Mouse (Mus musculus) fat pad, adult 2 months (tissue): ENCODE measurements at regions not wholly inside any gene's neighbourhood (a gene's known extent, or its start where the extent isn't known, plus 50 kb on each side); places are given as distances from the start of the nearest gene placed in this dataset.
A peak's percentile ranks its signal among the peaks of the same experiment; 100 is the strongest.

Source experiments
- DNase-seq: peaks from one replicate; pipeline ENCODE4 v3.0.0-alpha.2; 2011; ENCODE audit warnings: low read depth, low spot score; ENCODE audit errors: extremely low read depth

DNA sequence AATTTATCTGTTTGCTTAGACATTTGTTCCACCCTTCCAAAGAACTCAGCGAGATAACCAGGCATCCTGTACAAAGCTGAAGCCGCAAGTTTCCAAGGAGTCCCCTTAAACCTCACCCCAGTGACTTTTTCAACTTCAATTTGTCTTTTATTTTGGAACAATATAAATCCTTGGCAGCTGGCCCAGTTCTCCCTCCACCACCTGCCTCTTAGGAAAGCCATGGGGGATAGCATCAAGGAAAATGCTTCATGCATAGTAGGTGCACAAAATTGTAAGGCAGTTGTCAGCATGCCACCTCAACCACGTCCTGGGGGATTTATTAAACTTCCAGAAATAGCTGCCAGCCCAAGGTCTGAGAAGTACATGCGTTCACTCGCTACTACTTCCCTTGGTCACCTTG lies 214.1 kb upstream of the Usp24 start:
- no peak for DNase-seq

DNA sequence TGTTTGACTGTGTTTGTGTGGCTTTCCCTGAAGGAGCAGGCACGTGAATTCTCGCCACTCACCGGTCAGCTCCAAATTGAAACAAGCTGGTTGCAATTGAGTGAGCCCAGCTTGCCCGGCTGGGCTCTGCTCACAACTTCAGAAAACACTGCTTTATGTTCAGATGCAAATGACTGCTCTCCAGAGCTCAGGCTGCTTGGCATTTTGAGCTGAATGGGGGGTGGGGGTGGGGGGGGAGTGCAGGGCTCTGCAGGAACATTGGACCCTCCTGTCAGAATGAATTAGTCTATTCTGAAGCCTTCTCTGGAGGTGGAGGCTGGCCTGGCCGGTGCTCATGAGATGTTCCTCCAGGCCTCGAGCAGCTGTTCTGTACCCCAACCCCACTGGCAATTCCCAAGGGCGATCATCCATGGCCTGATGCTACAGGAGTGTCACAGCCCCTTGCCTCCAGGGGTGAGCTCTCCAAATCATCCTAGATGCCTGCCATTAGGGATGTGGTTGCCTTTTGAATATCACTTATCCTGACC lies 213.5 kb upstream of the Usp24 start:
- DNase-seq, result no peak

DNA sequence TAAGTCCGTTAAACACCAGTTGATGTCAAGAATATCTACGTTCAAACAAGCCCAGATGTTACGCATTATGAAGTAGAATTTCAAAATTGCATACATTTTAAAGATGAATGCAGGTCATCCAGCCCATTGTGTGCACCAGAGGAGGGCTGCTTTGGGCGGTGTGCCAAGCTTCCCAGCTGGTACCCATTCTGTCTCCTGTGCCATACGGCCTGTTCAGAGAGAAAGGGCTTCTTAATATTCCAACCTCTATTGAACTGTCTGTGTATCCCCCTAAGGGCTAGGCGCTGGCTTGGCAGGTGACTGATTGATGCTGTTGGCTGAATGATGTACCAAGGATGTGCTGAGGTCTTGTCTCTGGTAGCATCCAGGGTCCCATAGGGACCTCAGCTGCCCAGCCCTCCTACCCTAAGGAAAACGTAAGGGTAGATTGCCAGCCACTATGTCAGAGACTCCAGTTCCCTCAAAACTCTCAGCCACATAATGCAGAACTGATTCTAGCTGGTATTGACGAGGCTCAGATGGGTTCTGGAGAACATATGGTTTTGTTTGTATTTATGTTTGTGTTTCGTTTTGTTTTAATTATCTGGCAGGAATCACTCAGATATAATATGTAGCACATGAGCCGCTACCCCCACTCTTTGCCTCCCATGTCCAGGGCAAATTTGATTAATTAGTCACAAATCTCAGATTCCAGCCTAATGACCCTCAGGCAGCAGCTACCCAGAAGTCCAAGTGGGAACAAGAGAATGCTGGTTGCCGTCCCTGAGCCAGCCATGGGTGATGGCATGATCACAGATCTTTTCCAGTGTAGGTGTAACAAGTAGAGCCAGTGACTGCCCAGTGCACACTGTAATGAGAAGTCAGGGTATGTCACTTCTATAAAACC lies 212.0 kb upstream of the Usp24 start:
- no peak for DNase-seq

DNA sequence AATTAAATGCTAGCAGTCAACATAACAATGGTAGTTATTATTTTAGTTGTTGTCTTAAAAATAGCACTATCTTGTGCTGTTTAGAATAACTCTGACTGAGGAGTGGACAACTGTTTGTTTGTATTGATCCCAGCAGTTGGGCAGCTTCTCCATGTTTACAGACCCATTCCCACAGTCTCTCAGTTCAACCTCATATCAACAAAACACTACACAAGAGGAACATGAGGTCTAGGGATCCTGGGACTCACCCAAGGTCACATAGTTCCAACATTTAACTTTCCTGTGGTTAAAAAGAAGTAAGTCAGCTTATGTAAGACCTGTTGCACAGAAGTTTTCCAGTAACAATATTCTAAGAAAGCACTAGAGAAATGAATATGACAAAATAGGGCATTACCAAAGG lies 203.0 kb upstream of the Usp24 start:
- DNase-seq, result no peak

DNA sequence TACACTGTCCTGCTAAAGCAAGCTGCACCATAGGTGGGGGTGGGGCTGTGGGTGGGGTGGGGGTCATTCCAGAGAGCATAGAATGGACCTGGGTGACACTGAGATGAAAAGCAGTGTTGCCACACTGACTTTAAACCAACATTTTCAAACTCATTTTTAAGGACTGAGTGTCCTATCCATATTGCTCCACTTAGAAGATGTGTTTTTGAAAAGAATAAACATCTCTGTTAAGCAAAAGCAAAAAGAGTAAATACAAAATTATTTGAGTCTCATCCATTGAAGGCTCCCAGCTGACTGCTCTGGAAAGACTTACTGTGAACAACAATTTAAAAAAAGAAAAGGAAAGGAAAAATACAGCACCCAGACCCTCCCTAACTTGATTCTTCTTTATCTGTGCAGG lies 202.3 kb upstream of the Usp24 start:
- DNase-seq, result no peak

DNA sequence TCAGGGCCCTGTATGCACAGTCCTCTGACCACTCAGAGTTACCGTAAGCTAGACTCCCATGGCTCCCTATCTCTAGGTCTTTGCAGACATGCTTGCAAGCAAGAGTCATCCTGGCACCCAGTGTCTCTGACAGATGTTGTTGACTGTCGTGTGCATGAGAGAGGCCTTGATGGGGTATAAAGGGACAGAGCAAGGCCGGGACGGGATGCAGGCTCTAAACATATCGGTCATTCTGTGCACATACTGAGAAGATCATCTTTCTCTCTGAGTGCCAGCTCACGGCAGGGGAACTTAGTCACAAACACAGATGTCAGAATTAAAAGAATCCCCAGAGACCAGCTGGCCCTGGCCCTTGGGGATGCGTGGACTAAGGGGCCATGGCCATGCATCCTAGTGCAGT lies 199.4 kb upstream of the Usp24 start:
- no peak for DNase-seq

DNA sequence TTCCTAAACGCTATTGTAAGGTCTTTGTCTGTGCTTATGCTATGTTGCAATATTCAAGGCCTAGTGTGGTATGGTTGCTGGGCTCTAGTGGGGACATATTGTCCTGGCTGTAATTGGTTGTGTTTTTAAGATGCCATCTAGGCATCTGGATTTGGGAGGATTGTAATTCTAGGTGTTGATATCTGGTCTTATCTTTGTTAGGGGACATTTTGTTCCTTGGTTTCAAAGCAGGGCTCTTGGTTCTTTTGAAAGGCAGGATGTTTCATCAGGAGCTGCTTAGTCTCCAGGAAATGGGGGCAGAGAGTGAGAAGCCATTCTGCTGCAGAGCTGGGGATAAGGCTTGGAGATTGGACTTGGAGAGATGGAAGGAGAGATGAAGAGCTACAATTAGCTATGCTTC lies 194.7 kb upstream of the Usp24 start:
- no peak for DNase-seq

DNA sequence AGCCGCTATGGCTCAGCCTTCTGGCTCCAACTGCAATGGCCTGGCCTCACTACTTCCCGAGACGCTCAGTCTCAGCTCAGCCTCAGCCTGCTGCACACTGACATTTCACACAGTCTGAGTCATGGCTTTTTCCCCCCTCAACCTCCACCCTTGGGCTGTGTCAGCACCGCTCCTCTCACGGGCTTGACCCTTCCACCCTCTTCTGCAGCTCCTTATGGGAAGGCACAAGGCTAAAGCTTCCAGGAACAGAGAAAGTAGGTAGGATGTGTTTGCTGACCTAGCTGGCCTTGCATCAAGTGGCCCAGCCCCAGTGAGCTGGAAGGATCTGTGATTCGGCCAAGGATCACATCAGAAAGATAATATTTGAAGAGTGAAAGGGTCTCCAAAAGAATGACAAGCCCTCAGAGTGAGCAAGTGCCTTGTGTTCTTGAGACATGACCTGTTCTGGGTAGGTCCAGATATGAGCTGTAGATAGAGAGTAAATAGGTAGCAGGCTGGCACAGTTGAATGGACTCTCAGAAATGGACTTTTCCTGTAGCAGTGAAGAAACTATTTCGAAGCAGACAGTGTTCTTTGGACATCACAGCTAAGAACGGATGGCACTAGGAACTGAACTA lies 192.9 kb upstream of the Usp24 start:
- DNase-seq, result no peak

DNA sequence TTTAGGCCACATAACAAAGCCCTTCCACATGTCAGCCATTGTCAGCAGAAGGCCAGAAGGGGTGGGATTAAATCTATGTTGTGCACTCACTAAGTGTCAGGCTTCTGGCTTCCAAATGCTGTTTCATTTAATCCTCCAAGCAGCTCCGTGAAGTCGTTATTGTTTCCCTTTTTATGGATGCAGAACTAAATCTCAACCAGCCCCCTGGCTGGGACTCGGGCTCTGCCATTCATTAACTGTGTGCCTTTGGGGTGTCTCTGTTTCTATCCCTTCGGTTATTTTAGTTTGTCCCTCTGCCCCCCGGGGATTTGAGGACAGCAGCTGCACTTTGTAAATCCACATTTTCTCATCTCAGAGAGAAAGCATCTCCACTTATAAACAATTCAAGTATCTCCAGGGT lies 188.8 kb upstream of the Usp24 start:
- no peak for DNase-seq

DNA sequence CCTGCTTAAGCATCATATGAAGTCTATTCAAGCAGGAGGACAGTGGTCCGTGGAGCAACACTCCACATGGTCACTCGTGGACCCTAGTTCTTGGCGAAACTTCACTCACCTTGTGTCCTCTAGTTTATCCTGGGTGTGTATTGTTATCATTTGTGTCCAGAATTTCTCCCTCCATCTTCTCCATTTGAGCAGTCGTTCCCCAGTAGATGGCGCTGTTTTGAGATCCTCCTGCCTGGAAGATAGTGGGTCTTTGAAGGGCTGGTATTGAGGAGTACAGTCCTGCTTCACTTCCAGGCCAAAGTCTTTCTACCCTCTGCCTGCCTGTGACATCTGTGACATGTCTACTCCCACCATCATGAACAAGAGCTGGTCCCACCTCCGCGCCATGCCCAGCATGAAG lies 188.4 kb upstream of the Usp24 start:
- DNase-seq, result no peak

DNA sequence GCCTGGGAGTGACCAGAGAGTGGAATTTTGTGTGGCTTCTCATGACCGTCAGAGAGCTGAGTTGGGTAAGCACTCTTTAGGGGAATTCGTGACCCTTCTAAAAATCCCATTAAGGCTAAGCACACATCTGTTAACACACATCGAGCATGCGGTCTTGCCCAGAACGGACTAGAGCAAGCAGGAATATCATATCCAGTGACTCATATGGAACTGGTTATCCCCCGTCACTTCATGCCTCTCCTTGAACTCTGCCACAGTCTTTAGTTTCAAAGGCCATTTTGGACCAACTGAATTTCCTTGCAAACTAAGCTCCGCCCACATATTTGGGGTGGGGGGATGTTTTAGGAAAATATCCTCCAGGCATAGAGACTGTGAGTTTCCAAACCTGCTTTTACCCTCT lies 186.7 kb upstream of the Usp24 start:
- DNase-seq, result no peak

DNA sequence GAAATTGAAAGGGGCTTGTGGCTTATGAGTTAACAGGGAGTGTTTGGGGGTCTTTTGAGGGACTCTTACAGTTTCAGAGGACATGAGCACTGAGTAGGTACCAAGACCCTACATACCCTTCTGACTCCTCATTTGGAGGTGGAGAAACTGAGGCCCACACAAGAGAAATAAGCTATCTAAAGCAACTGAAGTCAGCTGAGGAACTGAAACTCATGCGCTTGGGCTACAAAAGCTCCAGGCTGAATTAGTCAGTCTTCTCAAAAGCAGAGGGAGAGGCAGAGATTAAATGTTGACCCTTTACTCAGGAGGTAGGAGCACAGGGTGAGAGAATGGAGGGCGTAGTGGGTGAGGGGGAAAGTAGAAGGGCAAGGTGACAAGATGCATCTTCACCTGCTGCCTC lies 186.2 kb upstream of the Usp24 start:
- no peak for DNase-seq

DNA sequence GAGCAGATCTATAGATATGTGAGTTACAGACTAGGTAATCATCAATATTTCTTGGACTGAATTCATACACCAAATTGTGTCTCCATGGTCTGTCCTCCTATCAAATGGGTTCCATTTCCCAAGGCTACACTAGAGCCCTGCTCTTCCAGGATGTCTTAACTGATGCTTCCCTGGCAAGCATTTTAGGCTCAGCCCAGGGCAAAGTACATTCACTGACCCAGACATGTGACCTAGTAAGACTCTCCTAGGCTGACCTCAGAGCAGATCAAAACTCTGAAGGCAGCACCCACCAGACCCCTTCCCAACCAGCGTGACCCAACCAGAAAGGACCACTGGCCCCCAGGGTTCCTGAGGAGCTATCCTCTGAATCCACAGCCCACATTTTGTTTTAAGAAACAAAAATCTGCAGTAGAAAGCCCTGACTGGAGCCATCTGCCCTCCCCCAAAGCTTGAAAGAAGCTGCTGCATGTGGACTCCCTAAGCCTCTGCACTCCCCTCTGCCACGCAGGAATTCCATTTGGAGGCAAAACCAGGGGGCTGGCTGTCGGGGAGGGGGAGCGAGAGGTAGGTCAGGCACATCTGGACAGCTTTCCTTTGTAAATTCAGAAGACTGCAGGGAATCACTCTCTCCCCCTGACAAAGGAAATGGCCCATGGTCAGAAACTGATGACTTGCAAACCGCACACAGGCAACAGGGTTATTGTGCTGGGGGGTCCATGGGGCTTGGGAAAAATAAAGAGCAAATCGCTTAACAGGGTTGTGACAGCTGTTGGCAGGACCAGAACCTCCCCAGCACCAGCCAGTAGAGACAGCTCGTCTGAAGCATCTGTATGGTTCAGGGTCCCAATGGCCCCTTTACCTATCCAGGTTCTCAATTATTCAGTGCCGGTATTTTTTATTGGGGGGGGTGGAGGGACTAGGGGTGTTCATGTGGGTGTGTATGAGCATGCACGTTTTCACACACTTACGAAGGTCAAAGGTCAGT lies 182.0 kb upstream of the Usp24 start:
- no peak for DNase-seq

DNA sequence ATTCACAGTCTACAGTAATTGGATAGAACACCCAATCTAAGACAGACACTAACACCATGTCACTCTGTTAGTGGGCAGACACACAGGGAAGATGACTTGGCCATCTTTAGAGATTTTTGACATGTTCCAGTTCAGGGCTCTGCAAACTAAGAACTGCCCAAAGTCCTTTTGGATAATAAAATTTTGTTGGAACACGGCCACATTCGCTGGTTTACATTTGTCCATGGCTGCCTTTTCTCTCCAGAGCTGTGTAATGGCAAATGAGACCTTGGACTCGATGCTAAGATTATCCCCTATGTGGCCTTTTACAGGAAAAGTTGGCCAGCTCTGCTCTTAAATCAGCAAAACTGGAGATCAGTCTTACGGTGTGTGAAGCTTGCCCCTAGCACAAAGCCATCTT lies 173.3 kb upstream of the Usp24 start:
- DNase-seq, result no peak

DNA sequence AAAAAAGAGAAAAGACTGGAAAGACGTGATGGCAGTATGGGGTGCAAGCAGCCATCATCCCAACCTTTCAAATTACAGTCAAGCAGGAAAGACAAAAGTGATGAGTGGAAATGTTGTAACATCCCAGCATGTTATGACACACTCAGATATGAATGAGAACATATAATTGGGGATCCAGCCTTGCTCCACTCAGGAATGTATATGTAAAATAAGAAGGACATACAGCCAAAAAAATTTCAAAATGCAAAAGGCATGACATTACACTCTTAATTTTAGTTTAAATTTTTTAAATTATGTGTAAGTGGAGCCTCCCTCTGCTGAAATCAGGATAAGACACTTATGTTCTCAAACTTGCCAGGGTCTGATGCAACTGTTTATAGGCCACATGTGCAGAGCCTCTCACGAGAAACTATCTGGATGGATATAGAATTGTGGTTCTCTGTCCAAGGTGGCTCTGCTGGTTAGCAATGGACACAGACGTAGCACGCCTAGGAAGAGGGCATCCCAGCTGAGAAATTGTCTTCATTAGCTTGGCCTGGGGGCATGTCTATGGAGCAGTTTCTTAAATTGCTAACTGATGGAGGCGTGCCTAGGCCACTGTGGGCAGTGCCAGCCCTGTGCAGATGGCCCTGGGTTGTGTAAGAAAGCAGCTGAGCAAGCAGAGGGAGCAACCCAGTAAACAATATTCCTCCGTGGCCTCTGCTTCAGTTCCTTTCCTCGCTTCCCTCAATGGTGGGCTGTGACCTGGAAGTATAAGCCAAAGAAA lies 171.5 kb upstream of the Usp24 start:
- peak; percentile 11 for DNase-seq

DNA sequence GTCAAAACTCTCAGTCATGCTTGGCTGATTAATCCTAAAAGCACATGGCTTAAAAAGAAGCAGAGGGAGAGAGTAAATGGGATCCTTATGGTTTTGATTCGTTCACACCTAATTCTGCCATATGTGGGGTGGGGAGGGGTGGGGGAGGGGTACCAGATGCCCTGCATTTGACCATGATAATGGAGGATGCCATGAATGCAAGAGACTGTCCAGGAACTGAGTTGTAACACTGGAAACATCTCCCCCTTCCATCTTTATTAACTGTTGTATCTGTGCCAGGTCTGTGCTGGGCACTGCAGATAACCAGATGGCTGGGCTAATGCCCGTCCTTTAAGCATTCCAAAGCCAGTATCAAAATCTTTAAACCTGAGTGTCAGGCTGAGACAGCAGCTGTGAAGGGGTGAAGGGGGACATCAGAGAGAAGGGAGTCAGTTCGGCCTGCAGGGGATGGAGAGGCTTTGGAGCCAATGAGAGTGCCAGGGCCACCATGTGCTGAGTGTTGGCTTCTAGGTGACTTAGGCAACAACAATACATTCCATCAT lies 169.0 kb upstream of the Usp24 start:
- no peak for DNase-seq

DNA sequence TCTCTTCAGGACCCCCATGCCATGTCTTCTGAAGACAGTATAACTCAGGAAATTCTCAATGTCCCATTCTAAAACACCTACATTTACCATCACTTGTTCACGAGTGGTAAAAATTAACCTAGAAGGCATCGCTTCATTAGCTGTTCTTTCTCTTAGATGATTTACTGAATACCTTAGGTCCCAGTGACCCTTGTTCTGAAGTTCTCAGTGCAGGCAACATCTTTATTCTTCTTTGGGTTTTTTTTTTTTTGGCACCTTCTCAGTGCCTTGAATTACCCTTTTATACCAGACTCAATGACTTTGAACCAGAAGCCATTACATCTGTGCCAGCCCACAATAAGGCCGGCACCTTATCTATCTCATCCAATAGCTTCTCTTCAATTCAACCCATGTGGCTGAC lies 167.1 kb upstream of the Usp24 start:
- no peak for DNase-seq

DNA sequence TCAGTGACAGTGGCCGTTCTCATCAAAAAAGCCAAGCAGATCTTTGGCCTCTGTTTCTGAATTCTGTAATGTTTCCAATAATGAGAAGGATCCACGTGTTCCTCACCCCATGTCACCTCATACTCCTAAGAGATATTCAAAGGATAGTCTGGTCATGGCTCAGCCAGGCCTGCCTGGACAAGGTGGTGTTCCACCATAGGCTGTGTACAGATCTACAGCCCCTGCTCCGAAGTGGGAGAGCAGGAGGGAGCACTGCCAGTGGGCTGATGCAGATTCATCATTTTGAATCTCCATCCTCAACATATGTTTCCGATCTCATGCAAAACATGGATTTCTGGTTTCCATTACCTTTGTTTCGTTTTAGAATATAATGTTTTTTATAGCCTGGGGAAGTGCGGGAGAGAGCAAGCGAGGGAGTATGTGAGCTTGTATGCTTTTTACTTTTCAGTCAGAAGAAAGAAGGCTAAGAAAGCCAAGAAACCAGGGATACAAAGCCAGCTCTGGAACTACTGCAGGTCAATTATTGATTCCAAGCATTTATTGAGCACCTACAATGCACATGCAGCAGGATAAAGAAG lies 166.5 kb upstream of the Usp24 start:
- DNase-seq, result no peak

DNA sequence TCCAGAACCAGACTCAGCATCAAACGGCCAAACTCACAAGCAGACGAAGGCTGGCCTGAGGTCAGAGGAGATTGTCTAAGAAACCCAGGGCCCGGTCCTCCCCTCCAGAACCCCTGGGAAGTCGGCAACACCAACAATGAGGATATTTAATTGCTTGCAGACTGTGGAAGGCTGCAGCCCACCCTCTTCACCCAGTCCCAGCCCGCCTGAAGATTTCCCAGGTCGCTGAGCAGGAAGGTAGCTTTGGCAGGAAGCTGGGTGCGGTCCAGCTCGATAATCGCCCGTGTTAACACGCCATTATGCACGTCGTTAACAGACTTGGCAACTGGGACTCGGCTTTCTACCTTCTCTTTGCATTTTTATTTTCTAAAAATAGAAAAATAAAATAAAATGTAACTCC lies 165.2 kb upstream of the Usp24 start:
- no peak for DNase-seq
